19 mouse cellular contexts compared by ENCODE assay signal in genomic region chr10:42299967-42300366, GRCm38 (mm10). TPM values are rescaled to one million over a fixed set of nuclear protein-coding genes. Genes with fewer than 3 reads are reported as not detected.
DNase-seq lines count a peak whose midpoint lies in the region; ATAC-seq lines count a peak whose summit lies in the region.
"Had no signal": no experiment of that assay in that cellular context is flagged by ENCODE, and none has a peak within 500 bp of the region (broad histone marks: within the 10 kb centered on the region; RNA-seq: fewer than 3 reads in every experiment).

No protein-coding gene starts in this region.

- H3K4me1 ChIP-seq in kidney, embryonic 16.5 days (ENCODE audit: insufficient read depth, low read length) = no peaks in the 10 kb centered on the region
- peaks cover 5% of the 10 kb centered on the region for H3K4me1 ChIP-seq in kidney, embryonic 15.5 days
- H3K4me1 ChIP-seq: embryonic facial prominence, embryonic 13.5 days; limb, embryonic 15.5 days; midbrain, embryonic 15.5 days; neural tube, embryonic 13.5 days had no signal

- no peak overlapping the region for H3K4me3 ChIP-seq in kidney, embryonic 16.5 days (ENCODE audit: low read length)
- H3K4me3 ChIP-seq in kidney, embryonic 15.5 days (replicated peaks) = no peak overlapping the region
- H3K4me3 ChIP-seq: embryonic facial prominence, embryonic 13.5 days; limb, embryonic 15.5 days; midbrain, embryonic 15.5 days; neural tube, embryonic 13.5 days had no signal

- no peaks in the 10 kb centered on the region for H3K27me3 ChIP-seq in kidney, embryonic 16.5 days (ENCODE audit: insufficient read depth, low read length)
- no peaks in the 10 kb centered on the region for H3K27me3 ChIP-seq in kidney, embryonic 15.5 days
- H3K27me3 ChIP-seq: embryonic facial prominence, embryonic 13.5 days; limb, embryonic 15.5 days; midbrain, embryonic 15.5 days had no signal

- no peak overlapping the region for H3K9ac ChIP-seq in kidney, embryonic 16.5 days (replicated peaks; ENCODE audit: low read length)
- no peak overlapping the region for H3K9ac ChIP-seq in kidney, embryonic 15.5 days
- H3K9ac ChIP-seq: embryonic facial prominence, embryonic 13.5 days; limb, embryonic 15.5 days; midbrain, embryonic 15.5 days; neural tube, embryonic 13.5 days had no signal

- 15% methylated on average over 7 of the region's 7 CpGs for WGBS in kidney, embryonic 16.5 days
- 18% methylated on average over 7 of the region's 7 CpGs for WGBS in kidney, embryonic 15.5 days

- no peaks in the 10 kb centered on the region for H3K36me3 ChIP-seq in kidney, embryonic 16.5 days (ENCODE audit: insufficient read depth, low read length)
- H3K36me3 ChIP-seq in kidney, embryonic 15.5 days = no peaks in the 10 kb centered on the region
- H3K36me3 ChIP-seq: embryonic facial prominence, embryonic 13.5 days; limb, embryonic 15.5 days; midbrain, embryonic 15.5 days; neural tube, embryonic 13.5 days had no signal

- no peak overlapping the region for H3K4me2 ChIP-seq in kidney, embryonic 16.5 days (replicated peaks; ENCODE audit: low read depth, low read length)
- H3K4me2 ChIP-seq in kidney, embryonic 15.5 days = no peak overlapping the region
- H3K4me2 ChIP-seq: embryonic facial prominence, embryonic 13.5 days; heart, embryonic 11.5 days; limb, embryonic 15.5 days; midbrain, embryonic 15.5 days; neural tube, embryonic 13.5 days had no signal

- DNase-seq in embryo, embryonic 10.5 days (ENCODE audit: low spot score) = peak; percentile 29
- DNase-seq in embryo, embryonic 9.5 days (ENCODE audit: extremely low spot score) = no peak
- DNase-seq in forelimb bud, embryonic 11.5 days (ENCODE audit: low read depth, low spot score) = peak; percentile 28
- DNase-seq in thymus, postnatal 25 days = peak; percentile 25
- no peak for DNase-seq in urinary bladder, postnatal 10 days (ENCODE audit: low spot score)
- DNase-seq in layer of hippocampus, postnatal 14 days (ENCODE audit: low spot score in 2 of 2) = no peak
- DNase-seq: cerebellum, adult 9-11 months; layer of hippocampus, adult 9-11 months; lung, adult 18-20 months had no signal

- no peak overlapping the region for H3K27ac ChIP-seq in kidney, embryonic 16.5 days (ENCODE audit: low read length)
- H3K27ac ChIP-seq in kidney, embryonic 15.5 days = no peak overlapping the region
- H3K27ac ChIP-seq: embryonic facial prominence, embryonic 13.5 days; limb, embryonic 15.5 days; macrophage; midbrain, embryonic 15.5 days; neural tube, embryonic 13.5 days had no signal

- 0 out of 2 replicates have a peak, but pooled peaks have one; percentile 35 for ATAC-seq in kidney, embryonic 16.5 days (ENCODE audit: low FRiP score, low TSS enrichment)
- ATAC-seq in kidney, embryonic 15.5 days (replicated peaks; ENCODE audit: low FRiP score) = no peak
- ATAC-seq: CD4-positive, CD25-positive, alpha-beta regulatory T cell, adult 4 months; intestine, embryonic 16.5 days; midbrain, embryonic 15.5 days had no signal

- no peaks in the 10 kb centered on the region for H3K9me3 ChIP-seq in kidney, embryonic 16.5 days (ENCODE audit: low read length)
- peaks cover 7% of the 10 kb centered on the region; the same call in 1 of the 2 replicates for H3K9me3 ChIP-seq in kidney, embryonic 15.5 days (replicated peaks)
- H3K9me3 ChIP-seq: limb, embryonic 15.5 days; midbrain, embryonic 15.5 days; neural tube, embryonic 13.5 days had no signal

RNA-seq across cellular contexts. Expression of gene Foxo3, which starts 23.4 kb away (rescaled TPM):
- polyA plus RNA-seq in kidney, embryonic 16.5 days (2015; fragmentation: Nextera tagmentation; extraction: Ambion mirVana) = 5.9 and 6.3 TPM in 2 replicates
- polyA plus RNA-seq in kidney, embryonic 15.5 days (2015; fragmentation: Nextera tagmentation; extraction: Ambion mirVana) = 6.1 and 7.0 TPM in 2 replicates
- 10 to 100 TPM; 40.1 to 41.1 TPM for total RNA-seq in layer of hippocampus, postnatal 14 days (2021)

Comparison
In these comparisons a context has a peak if more than half of its experiments do, and no peak if none do; other contexts are left out.
1. DNase-seq: peak in embryo, embryonic 10.5 days (single experiment), forelimb bud, embryonic 11.5 days (single experiment) and thymus, postnatal 25 days (single experiment); none in embryo, embryonic 9.5 days (single experiment), urinary bladder, postnatal 10 days (single experiment) and layer of hippocampus, postnatal 14 days (0 of 2).